Mouse (Mus musculus): Measurements from ENCODE around the gene Gm42906.

GRCm38 (mm10) chr5:151142241-151142640, 285.7 kb downstream of the Gm42906 start:
- TF ChIP-seq POLR2A (IDR thresholded peaks at IDR 0.05; ENCODE audit: borderline replicate concordance, extremely low read depth, insufficient read depth, insufficient read length, poor library complexity, severe bottlenecking) (no peak), CTCF (IDR thresholded peaks at IDR 0.05; ENCODE audit: borderline replicate concordance, extremely low read depth, insufficient read depth, insufficient read length) (peak; percentile 67; the same call in 1 of the 2 replicates)

Data from brain, embryonic 14.5 days (tissue).